Mouse (Mus musculus): ENCODE measurements around the gene Slc47a1. TPM values are rescaled to one million over a fixed set of nuclear protein-coding genes. Genes with fewer than 3 reads are reported as not detected.

The Slc47a1 gene
- total RNA-seq, 4 experiments from 2014 or later, result 0.43 to 2.9 (median 0.96) TPM

GRCm38 (mm10) chr11:61368668-61369067 is 9.5 kb downstream of the Slc47a1 start:
- no peak for DNase-seq

DNA sequence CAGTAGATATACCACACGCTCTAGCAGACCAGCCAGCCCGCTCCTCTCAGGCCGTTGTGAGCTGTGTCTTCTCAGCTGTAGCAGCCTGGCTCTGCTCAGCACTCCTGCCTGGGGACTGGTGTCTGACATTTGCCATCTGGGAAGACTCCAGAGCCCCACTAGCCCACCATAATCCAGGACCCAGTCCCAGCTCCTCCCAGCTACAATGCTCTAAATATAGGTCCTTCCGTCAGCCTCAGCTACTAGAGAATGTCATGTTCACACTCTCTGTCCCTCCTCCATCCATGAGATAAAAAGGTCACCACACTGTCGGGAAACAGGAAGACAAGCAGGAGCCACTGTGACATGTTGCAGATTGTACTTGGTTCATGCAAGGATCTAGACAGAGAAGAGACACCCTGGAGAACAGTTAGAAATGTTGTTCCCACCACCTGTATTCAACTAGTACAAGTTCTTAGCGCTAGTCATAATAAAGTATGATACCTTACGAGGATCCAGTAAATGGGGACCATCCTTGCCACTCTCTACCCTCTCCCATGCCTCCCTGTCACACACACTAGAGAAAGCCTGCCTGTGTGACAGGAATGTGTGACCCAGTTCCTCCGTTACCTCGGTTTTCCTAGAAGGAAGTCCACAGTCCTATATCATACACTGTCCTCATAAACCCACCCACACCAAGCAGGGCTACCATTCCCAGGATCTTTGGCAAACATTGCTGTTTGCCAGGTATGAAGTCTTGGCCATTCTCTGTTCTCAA is 11.4 kb downstream of the Slc47a1 start:
- no peak for DNase-seq

DNA sequence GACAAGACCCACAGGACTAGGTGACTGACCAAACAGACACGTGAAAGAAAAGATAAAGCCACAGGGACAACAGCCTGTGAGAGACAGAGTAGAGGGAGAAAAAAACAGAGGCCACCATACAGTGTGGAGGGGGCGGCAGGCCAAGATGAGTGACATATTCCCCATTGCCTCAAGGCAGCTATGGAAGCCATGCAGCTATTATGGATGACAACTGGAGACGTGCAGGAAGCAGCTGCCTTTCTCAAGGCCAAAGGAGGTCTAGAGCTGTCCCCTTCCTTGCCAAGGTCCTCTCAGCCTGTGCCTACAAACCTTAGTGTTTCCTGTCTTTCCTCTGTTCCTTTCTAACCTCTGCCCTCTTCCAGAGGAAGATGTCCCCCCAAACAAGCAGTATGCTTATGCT is 12.2 kb downstream of the Slc47a1 start:
- no peak for DNase-seq

- no peak for DNase-seq
Measured at GRCm38 (mm10) chr11:61364096-61364495, 14.0 kb downstream of the Slc47a1 start.

DNA sequence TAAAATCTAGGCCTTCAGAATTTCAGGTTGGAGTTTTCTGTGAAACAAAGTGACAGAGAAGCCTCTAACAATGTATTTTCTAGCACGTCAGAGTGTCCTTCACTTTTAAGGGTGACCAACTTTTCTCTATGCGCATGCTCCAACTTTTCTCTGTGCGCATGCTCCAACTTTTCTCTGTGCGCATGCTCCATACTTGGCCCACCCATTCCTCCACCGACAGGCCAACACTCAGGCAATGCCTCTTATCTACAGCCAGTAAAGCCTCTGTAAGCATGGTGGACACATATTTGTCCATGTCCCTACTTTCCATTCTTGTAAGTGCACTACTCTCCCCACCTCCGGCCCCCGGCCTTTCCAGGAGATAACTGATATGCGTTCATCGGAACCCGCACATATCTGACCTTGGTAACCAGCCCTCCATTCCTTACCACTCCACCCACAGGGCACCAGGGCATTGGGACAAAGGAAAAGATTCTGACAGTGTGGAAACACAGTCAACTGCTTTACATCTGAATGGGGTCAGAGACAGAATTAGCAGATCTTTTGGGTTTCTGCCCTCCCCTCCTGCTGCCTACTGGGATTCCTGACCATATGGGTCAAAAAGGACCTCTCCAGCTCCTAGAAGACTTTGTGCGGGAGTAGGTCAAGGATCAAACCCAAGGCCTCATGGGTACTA is 16.5 kb downstream of the Slc47a1 start:
- DNase-seq, result no peak

- no peak for DNase-seq
Measured at GRCm38 (mm10) chr11:61356600-61356999, 21.5 kb downstream of the Slc47a1 start.

DNA sequence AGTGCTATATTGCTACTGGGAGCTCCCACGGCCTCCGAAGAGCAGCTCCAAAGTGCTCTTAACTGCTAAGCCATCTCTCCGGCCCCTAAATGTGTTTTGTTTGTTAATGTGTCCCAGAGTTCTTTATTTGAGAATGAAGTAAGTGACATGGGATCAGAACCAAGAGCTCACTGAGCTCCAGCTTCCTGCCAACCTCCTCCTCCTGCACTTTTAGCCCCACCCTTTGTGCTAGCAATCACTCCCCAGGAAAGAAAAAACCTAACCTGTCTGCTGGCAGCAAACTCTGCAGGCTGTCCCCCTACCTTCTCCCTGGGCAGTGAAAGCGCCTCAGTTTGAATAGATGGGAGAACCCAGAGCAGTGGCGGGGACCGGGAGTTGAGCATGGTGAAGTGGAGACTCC is 22.0 kb downstream of the Slc47a1 start:
- no peak for DNase-seq

DNA sequence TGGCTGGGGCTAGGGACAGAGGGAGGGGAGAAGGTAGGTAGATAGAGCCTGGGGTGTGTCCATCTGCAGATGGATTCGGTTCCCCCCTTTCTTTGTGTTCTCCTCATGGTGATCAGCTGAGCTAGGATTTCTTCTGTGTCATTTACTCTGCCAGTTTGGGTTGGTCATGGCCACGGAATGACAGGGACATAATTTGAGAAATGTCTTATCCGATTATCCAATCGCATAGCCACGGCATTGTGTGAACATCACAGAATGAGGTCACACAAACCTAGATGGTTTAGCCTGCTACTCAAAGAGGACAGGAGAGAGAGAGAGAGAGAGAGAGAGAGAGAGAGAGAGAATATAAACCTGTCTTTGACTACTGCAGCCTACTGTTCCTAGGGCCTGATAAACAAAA is 22.8 kb downstream of the Slc47a1 start:
- no peak for DNase-seq

DNA sequence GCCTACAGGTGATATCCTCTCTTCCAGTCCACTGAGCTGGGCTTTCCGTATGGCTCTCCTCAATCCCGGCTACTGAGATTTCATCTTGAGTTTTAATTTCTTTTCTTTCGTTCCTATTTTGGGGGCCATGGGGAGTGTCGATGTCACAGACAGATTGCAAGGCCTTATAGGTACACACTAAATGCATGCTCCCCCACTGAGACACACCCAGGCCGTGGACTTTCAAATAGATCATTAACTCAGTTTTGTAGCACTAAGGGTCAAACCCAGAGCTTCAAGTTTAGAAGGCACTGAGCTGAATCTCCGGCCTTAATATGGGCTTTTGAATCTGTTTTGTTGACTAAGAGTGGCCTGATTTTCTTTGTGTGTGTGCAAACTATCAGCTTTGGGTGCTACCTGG is 23.8 kb downstream of the Slc47a1 start:
- no peak for DNase-seq

GRCm38 (mm10) chr11:61353038-61353437 is 25.1 kb downstream of the Slc47a1 start:
- no peak for DNase-seq

DNA sequence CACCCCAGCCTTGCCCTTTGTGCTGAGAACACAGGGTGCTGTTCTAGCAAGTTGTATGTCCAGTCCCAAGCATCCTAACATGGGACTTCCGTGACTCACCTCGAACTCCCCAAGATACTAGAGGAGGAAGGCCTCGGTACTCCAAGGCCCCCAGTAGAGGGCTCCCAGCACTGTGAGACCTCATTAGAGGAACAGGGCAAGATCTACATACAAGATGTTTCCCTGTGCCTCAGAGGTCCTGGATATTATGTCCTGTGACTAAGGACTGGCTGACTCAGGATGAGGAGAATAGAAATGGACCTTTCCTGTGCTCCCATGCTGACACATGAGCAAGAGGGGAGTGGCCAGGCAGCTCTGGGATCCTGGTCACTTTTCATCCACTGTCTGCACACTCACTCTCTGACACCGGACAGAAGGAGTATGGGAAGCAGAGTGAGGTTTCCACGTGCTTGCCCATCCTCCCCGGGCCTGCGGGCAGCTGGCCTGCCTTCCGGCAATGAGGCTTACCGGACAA is 25.9 kb downstream of the Slc47a1 start:
- DNase-seq, result no peak

DNA sequence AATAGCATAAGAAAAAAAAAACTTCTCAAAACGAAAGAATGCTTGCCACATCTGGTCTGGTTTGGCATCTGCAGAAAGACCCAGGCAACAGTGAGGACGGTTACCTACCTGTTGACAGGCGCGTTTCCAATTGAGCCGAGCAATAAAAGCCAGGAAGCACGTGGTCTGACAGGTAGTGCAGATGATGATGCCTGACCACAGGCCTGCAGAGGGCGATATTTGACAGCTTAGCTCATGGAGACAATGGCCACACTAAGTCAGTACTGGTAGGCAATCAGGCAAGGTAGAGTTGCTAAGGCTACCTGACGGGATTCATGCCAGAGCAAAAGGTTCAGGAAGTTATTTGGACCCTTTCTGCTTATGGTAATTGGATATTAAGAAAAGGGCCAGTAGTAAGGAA is 28.8 kb downstream of the Slc47a1 start:
- peak; percentile 52 for DNase-seq

GRCm38 (mm10) chr11:61346133-61346532 is 32.0 kb downstream of the Slc47a1 start:
- no peak for DNase-seq

DNA sequence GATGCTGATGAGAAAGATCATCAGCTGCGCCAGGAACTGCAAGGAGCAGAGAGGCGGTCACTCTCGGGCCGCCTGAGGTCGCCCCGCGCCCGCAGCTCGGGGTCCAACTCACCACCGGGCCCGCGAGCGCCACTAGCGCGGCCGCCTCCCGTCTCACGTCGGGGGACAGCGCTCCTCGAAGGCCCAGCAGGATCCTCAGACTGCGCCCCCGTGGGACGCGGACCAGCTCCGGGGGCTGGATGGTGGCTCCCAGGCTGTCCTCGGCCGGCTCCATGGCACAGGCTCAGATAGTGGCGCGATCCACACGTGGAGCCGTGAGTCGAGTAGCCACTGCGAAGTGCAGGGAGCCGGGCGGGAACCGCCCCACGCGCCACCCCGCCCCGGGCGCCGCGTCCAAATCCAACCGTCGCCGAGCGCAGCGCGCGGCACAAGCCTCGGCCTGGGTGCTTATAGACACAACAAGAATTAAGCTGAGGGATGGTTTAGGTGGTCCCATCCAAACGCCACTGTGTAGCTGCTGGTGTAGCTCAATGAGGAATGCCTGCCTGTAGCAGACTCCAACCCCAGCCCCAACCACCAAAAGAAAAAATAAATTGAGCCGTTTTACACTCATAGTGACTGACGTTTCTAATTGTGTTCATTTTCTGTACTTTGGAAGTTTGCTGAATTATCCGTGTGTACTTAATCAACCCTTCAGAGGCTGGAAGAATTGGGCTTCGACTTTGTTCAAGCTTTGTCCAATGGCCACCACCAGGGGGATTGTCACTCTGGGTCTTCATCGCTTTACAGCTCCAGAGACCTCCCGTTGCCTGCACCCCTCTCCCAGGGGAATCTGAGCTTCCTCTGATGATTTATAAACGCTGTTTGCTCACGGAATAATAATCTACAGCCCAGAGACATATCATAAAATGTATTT is 35.4 kb downstream of the Slc47a1 start, which contains the start of gene Slc47a2:
Slc47a2 (minus strand) TSS at position 356 of the 916 bp plus-strand sequence.
- DNase-seq, result no peak

- DNase-seq, result no peak
Measured at GRCm38 (mm10) chr11:61341971-61342370, 36.2 kb downstream of the Slc47a1 start.

DNA sequence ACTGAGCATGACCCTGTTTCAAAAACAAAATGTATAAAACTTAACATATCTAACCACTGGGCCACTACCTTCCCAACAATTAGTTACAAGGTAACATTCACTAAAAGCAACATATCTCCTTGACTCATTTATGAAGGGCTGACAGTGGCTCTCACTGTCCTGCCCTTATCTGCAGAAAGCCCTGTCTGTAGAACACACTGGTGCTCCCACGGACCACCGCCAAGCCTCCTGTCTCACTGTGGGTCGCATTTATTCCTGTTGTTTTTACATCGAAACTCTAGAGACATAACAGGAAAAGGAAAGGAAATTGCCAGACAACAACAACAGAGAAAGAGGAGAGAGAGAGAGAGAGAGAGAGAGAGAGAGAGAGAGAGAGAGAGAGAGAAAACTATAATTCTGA is 36.9 kb downstream of the Slc47a1 start:
- DNase-seq, result no peak

DNA sequence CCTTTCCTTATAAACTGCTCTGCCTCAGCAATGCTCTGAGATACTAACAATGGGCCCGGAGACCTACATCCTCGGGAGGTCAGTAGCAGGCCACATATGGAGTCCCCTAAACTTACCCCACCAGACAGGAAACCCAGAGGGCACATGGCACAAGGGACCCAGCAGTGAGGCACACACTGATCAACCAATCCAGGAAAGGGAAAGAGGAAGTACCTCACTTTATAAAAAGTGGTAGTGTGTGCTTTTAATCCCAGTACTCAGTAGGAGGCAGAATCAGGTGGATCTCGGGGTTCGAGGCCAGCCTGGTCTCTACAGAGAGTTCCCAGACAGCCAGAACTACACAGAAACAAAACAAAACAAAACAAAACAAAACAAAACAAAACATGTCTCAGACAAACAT is 37.8 kb downstream of the Slc47a1 start:
- DNase-seq, result no peak

DNA sequence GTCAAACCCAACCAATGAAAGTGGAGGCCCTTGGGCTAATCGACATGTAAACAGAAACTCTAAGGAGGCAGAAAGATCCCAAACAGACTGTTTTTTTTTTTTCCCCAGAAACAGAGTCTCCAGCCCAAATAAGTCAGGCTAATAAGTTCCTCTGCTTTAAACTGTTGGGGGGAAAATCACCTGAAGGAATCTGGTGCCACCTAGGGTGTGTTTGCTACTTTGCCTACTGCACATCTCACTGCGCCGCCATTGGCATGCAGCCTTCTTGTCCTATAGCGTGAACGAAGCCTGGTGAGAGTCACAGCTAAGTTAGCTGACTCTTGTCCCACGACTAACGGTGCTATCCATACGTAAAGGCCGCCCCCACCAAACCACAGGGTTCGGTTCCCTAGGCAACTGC is 40.6 kb downstream of the Slc47a1 start:
- DNase-seq, result no peak

- no peak for DNase-seq
Measured at GRCm38 (mm10) chr11:61320904-61321687, 57.0 kb downstream of the Slc47a1 start.

GRCm38 (mm10) chr11:61319923-61320567 is 58.1 kb downstream of the Slc47a1 start:
- no peak for DNase-seq

DNA sequence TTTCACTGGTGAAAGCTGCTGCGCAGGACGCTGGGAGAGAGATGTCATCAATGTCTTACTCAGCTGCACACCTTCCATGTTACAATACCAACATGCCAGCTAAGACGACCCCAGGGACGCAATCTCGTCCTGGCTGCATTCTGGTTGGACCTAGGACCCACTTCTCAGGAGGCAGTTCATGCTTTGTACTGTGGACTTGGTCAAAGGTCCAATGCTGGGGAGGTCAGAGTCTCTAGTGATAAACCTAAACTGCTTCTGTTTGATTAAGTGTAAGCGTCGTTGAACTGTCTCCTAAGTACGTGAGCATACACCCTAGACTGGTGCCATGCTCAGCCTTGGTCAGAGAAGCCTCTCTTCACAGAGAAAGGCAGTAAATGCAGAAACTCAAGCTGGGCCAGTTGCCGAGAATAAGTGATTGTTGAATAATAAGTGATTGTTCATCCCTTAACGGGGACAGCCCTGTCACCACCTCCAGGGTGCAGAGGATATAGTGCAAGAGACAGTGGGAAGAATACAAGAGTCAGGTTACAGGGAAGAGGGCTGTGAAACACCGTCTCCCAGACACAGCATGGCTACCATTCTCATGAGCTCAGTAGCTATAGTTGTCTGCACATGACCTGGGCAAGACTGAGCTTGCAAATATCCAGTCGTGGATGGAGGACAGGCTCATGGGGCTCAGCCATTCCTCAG is 58.8 kb downstream of the Slc47a1 start:
- no peak for DNase-seq
